Mouse (Mus musculus) right cerebral cortex, postnatal 36 days (tissue): Measurements from ENCODE around the gene Zfp57.

Experiments used
- DNase-seq, 2 experiments: peaks; one replicate each; pipeline ENCODE4 v3.0.0; 2022; ENCODE audit warnings: low spot score in 2 of 2, mixed read lengths in 1 of 2

Zfp57 gene

GRCm38 (mm10) chr17:37045611-37046311 lies 44.8 kb downstream of the Zfp57 start, which contains the start of gene Gabbr1:
Gene Gabbr1, plus strand, starts transcription at chr17:37045966.
- DNase-seq: peak; percentile 59 to 73

- DNase-seq: no peak
Observed at GRCm38 (mm10) chr17:37046312-37047112, 45.5 kb downstream of the Zfp57 start.

- DNase-seq: no peak
Observed at GRCm38 (mm10) chr17:37047332-37047976, 46.5 kb downstream of the Zfp57 start.

GRCm38 (mm10) chr17:37047981-37048380 lies 47.0 kb downstream of the Zfp57 start:
- no peak for DNase-seq

GRCm38 (mm10) chr17:37048383-37048782 lies 47.4 kb downstream of the Zfp57 start:
- DNase-seq: no peak

- DNase-seq: peak; percentile 73 to 78
Observed at GRCm38 (mm10) chr17:37049570-37050310, 48.8 kb downstream of the Zfp57 start.

- peak; percentile 89 to 93 for DNase-seq
Observed at GRCm38 (mm10) chr17:37050399-37050798, 49.4 kb downstream of the Zfp57 start.

GRCm38 (mm10) chr17:37050876-37051275 lies 49.9 kb downstream of the Zfp57 start:
- DNase-seq: no peak

GRCm38 (mm10) chr17:37051745-37052144 lies 50.8 kb downstream of the Zfp57 start:
- DNase-seq: no peak

GRCm38 (mm10) chr17:37056957-37057356 lies 56.0 kb downstream of the Zfp57 start:
- no peak for DNase-seq
